Mouse (Mus musculus) cerebellum, adult 18-20 months (tissue): ENCODE measurements at regions not wholly inside any gene's neighbourhood (a gene's known extent, or its start where the extent isn't known, plus 50 kb on each side); places are given as distances from the start of the nearest gene placed in this dataset.

Experiments used
- DNase-seq, 2 experiments: peaks; one replicate each; pipeline ENCODE4 v3.0.0; 2021

DNA sequence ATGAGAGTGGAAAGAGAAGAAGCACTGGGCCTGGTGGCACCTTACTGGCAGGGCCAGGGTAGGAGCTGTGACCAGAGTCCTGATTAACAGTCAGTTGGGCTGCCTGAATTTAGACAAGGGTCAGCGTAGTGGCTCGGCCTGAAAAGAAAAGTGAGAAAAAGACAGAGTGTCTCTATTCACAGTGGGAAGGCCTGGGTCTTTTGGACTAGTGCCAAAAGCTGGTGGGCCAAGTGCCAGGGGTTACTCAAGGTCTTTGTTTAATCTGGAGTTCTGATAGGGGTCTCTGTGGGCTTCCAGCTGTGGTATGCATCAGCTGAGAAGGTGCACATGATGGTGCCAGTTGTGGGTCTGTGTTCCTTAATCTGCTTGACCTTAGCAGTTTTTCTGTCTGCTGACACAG lies 2129.4 kb upstream of the Pcdh20 start:
- peak in 1 of 2 experiments; percentile 2 for DNase-seq
